In genomic region chr1:66364386-66364785, GRCm38 (mm10) we compare ENCODE assay signal across 23 mouse cellular contexts.
DNase-seq lines count a peak whose midpoint lies in the region; ATAC-seq lines count a peak whose summit lies in the region.
"Had no signal": no experiment of that assay in that cellular context is flagged by ENCODE, and none has a peak within 500 bp of the region (broad histone marks: within the 10 kb centered on the region; RNA-seq: fewer than 3 reads in every experiment).

No protein-coding gene starts in this region.

- WGBS in hindbrain, embryonic 11.5 days: 94% methylated on average over 2 of the region's 2 CpGs

- no peaks in the 10 kb centered on the region for H3K4me1 ChIP-seq in hindbrain, embryonic 11.5 days (replicated peaks; ENCODE audit: control insufficient read depth, insufficient read depth, low read length)

- no peak overlapping the region for H3K4me2 ChIP-seq in hindbrain, embryonic 11.5 days (replicated peaks; ENCODE audit: low read depth, low read length)

- no peak for ATAC-seq in hindbrain, embryonic 11.5 days (ENCODE audit: low FRiP score)
- ATAC-seq: activated CD4-positive, CD25-positive, alpha-beta regulatory T cell, adult 4 months; CD4-positive, CD25-positive, alpha-beta regulatory T cell, adult 4 months; Patski had no signal

- H3K4me3 ChIP-seq in hindbrain, embryonic 11.5 days (ENCODE audit: low read depth, low read length): no peak overlapping the region

- no peaks in the 10 kb centered on the region for H3K36me3 ChIP-seq in hindbrain, embryonic 11.5 days (ENCODE audit: control insufficient read depth, insufficient read depth, low read length)
- H3K36me3 ChIP-seq: G1E had no signal

- no peak overlapping the region for H3K27ac ChIP-seq in hindbrain, embryonic 11.5 days (ENCODE audit: low read depth, low read length)

- peak; percentile 74 for DNase-seq in retina, adult 2 months (ENCODE audit: low read depth, low spot score)
- peak; percentile 35 for DNase-seq in retina, embryonic 14.5 days (ENCODE audit: low spot score)
- peak; percentile 73 for DNase-seq in retina, postnatal 1 day
- DNase-seq in retina, postnatal 7 days (ENCODE audit: low read depth, low spot score): peak; percentile 66
- DNase-seq in hindbrain, embryonic 11.5 days (ENCODE audit: low spot score): no peak
- DNase-seq in cerebellum, postnatal 25 days: no peak
- DNase-seq in layer of hippocampus, adult 9-11 months: no peak
- DNase-seq in Muller cell, postnatal 12 days (ENCODE audit: inconsistent ontology term): no peak
- DNase-seq: adrenal gland, adult 2 months; adrenal gland, adult 8-10 months; adrenal gland, postnatal 10 days; adrenal gland, postnatal 14 days; adrenal gland, postnatal 25 days; adrenal gland, postnatal 36 days; B cell, adult 2 months; cerebellum, adult 11 months; cerebellum, adult 11-12 months; cerebellum, adult 18-20 months had no signal

- H3K27me3 ChIP-seq in hindbrain, embryonic 11.5 days (ENCODE audit: control insufficient read depth, insufficient read depth, low read length): no peaks in the 10 kb centered on the region
- H3K27me3 ChIP-seq: CH12.LX, Patski had no signal

- no peaks in the 10 kb centered on the region for H3K9me3 ChIP-seq in hindbrain, embryonic 11.5 days (ENCODE audit: control insufficient read depth, low read length)
- H3K9me3 ChIP-seq: G1E had no signal

- H3K9ac ChIP-seq in hindbrain, embryonic 11.5 days (ENCODE audit: low read depth, low read length): no peak overlapping the region

Comparison
In these comparisons a context has a peak if more than half of its experiments do, and no peak if none do; other contexts are left out.
1. DNase-seq: peak in retina, adult 2 months (single experiment), retina, embryonic 14.5 days (single experiment), retina, postnatal 1 day (single experiment) and retina, postnatal 7 days (single experiment); none in hindbrain, embryonic 11.5 days (single experiment), cerebellum, postnatal 25 days (0 of 2), layer of hippocampus, adult 9-11 months (single experiment) and Muller cell, postnatal 12 days (single experiment).